ENCODE assay signal across 20 mouse cellular contexts in the genomic region with DNA sequence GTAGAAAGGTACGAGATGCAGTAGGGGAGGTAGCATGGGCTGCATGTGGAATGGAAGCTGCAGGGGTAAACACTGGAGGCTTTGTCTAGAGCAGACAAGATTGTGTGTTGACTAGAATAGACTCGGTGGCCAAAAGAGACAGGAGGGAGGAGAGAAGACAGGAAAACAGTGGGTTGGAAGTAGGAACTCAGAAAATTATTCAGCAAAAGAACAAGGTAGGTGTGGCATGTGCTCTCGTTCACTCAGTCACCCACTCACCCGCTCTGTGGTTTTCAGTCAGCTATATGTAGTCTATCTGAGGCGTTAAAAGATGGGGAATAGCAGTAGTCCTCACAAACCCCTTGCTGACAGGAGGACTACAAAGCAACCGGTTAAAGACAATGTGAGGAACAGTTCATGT.
"Had no signal": no experiment of that assay in that cellular context is flagged by ENCODE, and none has a peak within 500 bp of the region (broad histone marks: within the 10 kb centered on the region; RNA-seq: fewer than 3 reads in every experiment).

No protein-coding gene starts in this region.

- H3K4me3 ChIP-seq: liver, embryonic 13.5 days; liver, embryonic 15.5 days; lung, embryonic 15.5 days; megakaryocyte, embryonic 14.5 days; midbrain, embryonic 12.5 days; midbrain, embryonic 15.5 days; neural tube, embryonic 12.5 days had no signal

- H3K27me3 ChIP-seq: liver, embryonic 13.5 days; liver, embryonic 15.5 days; lung, embryonic 15.5 days; megakaryocyte, embryonic 14.5 days; midbrain, embryonic 12.5 days; midbrain, embryonic 15.5 days; neural tube, embryonic 12.5 days had no signal

- H3K36me3 ChIP-seq: liver, embryonic 13.5 days; liver, embryonic 15.5 days; lung, embryonic 15.5 days; midbrain, embryonic 12.5 days; midbrain, embryonic 15.5 days; neural tube, embryonic 12.5 days had no signal

- DNase-seq: liver, embryonic 13.5 days; liver, postnatal 0 days; lung, adult 2 months; lung, postnatal 14 days; lung, postnatal 36 days; retina, postnatal 1 day; right cerebral cortex, postnatal 4 days; spleen, adult 18-20 months; thymus, adult 2 months; thymus, postnatal 14 days; thymus, postnatal 36 days had no signal

- ATAC-seq: liver, postnatal 0 days; lung, postnatal 0 days; midbrain, embryonic 15.5 days had no signal

- H3K27ac ChIP-seq: liver, embryonic 13.5 days; liver, embryonic 15.5 days; lung, embryonic 15.5 days; macrophage; midbrain, embryonic 12.5 days; midbrain, embryonic 15.5 days; neural tube, embryonic 12.5 days had no signal

- H3K9ac ChIP-seq: liver, embryonic 13.5 days; liver, embryonic 15.5 days; liver, postnatal 0 days; lung, embryonic 15.5 days; midbrain, embryonic 12.5 days; midbrain, embryonic 15.5 days; neural tube, embryonic 12.5 days had no signal

- H3K9me3 ChIP-seq: liver, embryonic 13.5 days; liver, embryonic 15.5 days; lung, embryonic 15.5 days; midbrain, embryonic 12.5 days; midbrain, embryonic 15.5 days; neural tube, embryonic 12.5 days had no signal

- H3K4me1 ChIP-seq: liver, embryonic 13.5 days; liver, embryonic 15.5 days; lung, embryonic 15.5 days; megakaryocyte, embryonic 14.5 days; midbrain, embryonic 12.5 days; midbrain, embryonic 15.5 days; neural tube, embryonic 12.5 days had no signal

- H3K4me2 ChIP-seq: liver, embryonic 11.5 days; liver, embryonic 13.5 days; liver, embryonic 15.5 days; lung, embryonic 15.5 days; midbrain, embryonic 12.5 days; midbrain, embryonic 15.5 days; neural tube, embryonic 12.5 days had no signal
